Mouse (Mus musculus) mouse trophoblast stem cell (cell line): Measurements from ENCODE around the gene Rrp9.

ENCODE experiments used
- in situ Hi-C, 2 experiments: fragments of 300-500 bp; cut with MseI, MboI; formaldehyde crosslinking; loops; 2 replicates in 1 of 2; 3 replicates in 1 of 2; pipeline ENCODE4 v1.15.1; 2025

The Rrp9 gene

GRCm38 (mm10) chr9:106456325-106457162, 19.2 kb upstream of the Rrp9 start:
- in situ Hi-C loops = no loop called here

GRCm38 (mm10) chr9:106457163-106457559, 18.6 kb upstream of the Rrp9 start:
- in situ Hi-C loops = no loop called here

GRCm38 (mm10) chr9:106457920-106458319, 17.8 kb upstream of the Rrp9 start:
- in situ Hi-C loops = no loop called here

GRCm38 (mm10) chr9:106459946-106460345, 15.8 kb upstream of the Rrp9 start:
- in situ Hi-C loops = no loop called here

GRCm38 (mm10) chr9:106460401-106461025, 15.2 kb upstream of the Rrp9 start:
- in situ Hi-C loops = no loop called here

- in situ Hi-C loops = no loop called here
Observed at GRCm38 (mm10) chr9:106461026-106461415, 14.7 kb upstream of the Rrp9 start.

- in situ Hi-C loops = no loop called here
Observed at GRCm38 (mm10) chr9:106461641-106462429, 13.9 kb upstream of the Rrp9 start.

GRCm38 (mm10) chr9:106462430-106462800, 13.3 kb upstream of the Rrp9 start:
- in situ Hi-C loops = no loop called here

GRCm38 (mm10) chr9:106463122-106464063, 12.4 kb upstream of the Rrp9 start:
- in situ Hi-C loops = no loop called here

GRCm38 (mm10) chr9:106464751-106465541, 10.8 kb upstream of the Rrp9 start:
- in situ Hi-C loops = no loop called here

- in situ Hi-C loops = no loop called here
Observed at GRCm38 (mm10) chr9:106465571-106466200, 10.1 kb upstream of the Rrp9 start, which contains the start of gene Gpr62. TSS of gene Gpr62 (minus strand) at chr9:106465938.

GRCm38 (mm10) chr9:106466721-106467120, 9.0 kb upstream of the Rrp9 start:
- in situ Hi-C loops = no loop called here

GRCm38 (mm10) chr9:106467746-106468145, 8.0 kb upstream of the Rrp9 start:
- in situ Hi-C loops = no loop called here

- in situ Hi-C loops = no loop called here
Observed at GRCm38 (mm10) chr9:106469317-106469716, 6.4 kb upstream of the Rrp9 start.

- in situ Hi-C loops = no loop called here
Observed at GRCm38 (mm10) chr9:106469776-106470175, 6.0 kb upstream of the Rrp9 start.

GRCm38 (mm10) chr9:106470991-106471750, 4.6 kb upstream of the Rrp9 start:
- in situ Hi-C loops = no loop called here

- in situ Hi-C loops = no loop called here
Observed at GRCm38 (mm10) chr9:106471892-106472291, 3.9 kb upstream of the Rrp9 start.

- in situ Hi-C loops = no loop called here
Observed at GRCm38 (mm10) chr9:106472321-106472720, 3.4 kb upstream of the Rrp9 start.

- in situ Hi-C loops = no loop called here
Observed at GRCm38 (mm10) chr9:106473081-106473752, 2.5 kb upstream of the Rrp9 start.
